Mouse (Mus musculus) C2C12 (cell line): Measurements from ENCODE around the gene Vegfd. TPM values are rescaled to one million over a fixed set of nuclear protein-coding genes. Genes with fewer than 3 reads are reported as not detected.

ENCODE experiments used
- H3K27me3 ChIP-seq: one replicate; pipeline ENCODE4 v1.6.1; 2011; ENCODE audit not compliant: control insufficient read depth, insufficient read depth, insufficient read length
- H3K36me3 ChIP-seq: one replicate; pipeline ENCODE4 v1.6.1; 2011; ENCODE audit not compliant: control insufficient read depth, insufficient read depth
- H3K4me3 ChIP-seq: one replicate; pipeline ENCODE4 v1.5.1; 2011; ENCODE audit warnings: mild to moderate bottlenecking, control low read depth; ENCODE audit not compliant: poor library complexity, insufficient read depth, severe bottlenecking
- H3K79me2 ChIP-seq: one replicate; pipeline ENCODE4 v1.6.1; 2011; ENCODE audit not compliant: control insufficient read depth, insufficient read depth
- H3K79me3 ChIP-seq: one replicate; pipeline ENCODE4 v1.6.1; 2011; ENCODE audit warnings: low read depth, control low read depth
- H3ac ChIP-seq: one replicate; pipeline ENCODE3; 2011; ENCODE audit warnings: low read depth; ENCODE audit not compliant: control insufficient read depth, insufficient read length
- CEBPB ChIP-seq: IDR thresholded peaks from one replicate; pipeline ENCODE4 v1.6.1; 2011; ENCODE audit warnings: low read depth, mild to moderate bottlenecking, control low read depth, moderate library complexity
- CTCF ChIP-seq: IDR thresholded peaks from one replicate; pipeline ENCODE4 v1.5.1; 2011; ENCODE audit not compliant: control insufficient read depth, insufficient read depth, insufficient read length
- FOSL1 ChIP-seq: IDR thresholded peaks from one replicate; pipeline ENCODE4 v1.8.0; 2011; ENCODE audit warnings: mild to moderate bottlenecking, low read length; ENCODE audit not compliant: poor library complexity, insufficient read depth, severe bottlenecking
- MAX ChIP-seq: IDR thresholded peaks from one replicate; pipeline ENCODE4 v1.6.1; 2011; ENCODE audit warnings: mild to moderate bottlenecking, control low read depth
- MYOD1 ChIP-seq: IDR thresholded peaks from one replicate; pipeline ENCODE4 v1.6.1; 2011; ENCODE audit warnings: low read depth; ENCODE audit not compliant: control insufficient read depth, insufficient read length
- MYOG ChIP-seq: IDR thresholded peaks from one replicate; pipeline ENCODE4 v1.6.1; 2011; ENCODE audit not compliant: control insufficient read depth, insufficient read length; ENCODE audit errors: extremely low read depth
- USF1 ChIP-seq: IDR thresholded peaks from one replicate; pipeline ENCODE4 v1.6.1; 2011; ENCODE audit warnings: low read depth, mild to moderate bottlenecking, control low read depth, moderate library complexity
- polyA plus RNA-seq: library from polyadenylated mRNA; unstranded; fragments of >200 nt; fragmentation: generic; extraction: Trizol; gene quantifications from one replicate; pipeline ENCODE4 v1.2.1, GENCODE M21; 2012; ENCODE audit warnings: missing spikeins

Gene Vegfd
- polyA plus RNA-seq, 1 experiment, result 2.8 TPM

DNA sequence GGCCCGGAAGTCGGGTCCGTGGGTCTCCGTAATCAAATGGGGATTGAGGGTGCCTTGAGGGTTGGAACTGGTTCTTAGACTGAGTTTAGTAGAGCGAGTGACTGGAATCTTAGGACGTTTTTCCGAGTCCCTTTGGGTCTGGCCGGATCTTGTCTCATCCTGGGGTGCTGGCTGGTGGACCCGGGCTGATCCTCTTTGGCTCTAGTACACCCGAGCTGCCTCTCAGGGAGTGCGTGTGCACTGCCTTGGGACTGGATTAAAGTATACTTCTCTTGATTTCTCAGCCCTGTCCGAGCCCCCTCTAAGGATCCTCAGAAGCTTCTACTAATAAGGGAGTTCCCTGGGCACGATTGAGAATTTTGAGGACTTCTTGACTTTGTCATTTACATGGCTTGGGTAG lies 46.8 kb downstream of the Vegfd start:
- no peaks in the 10 kb centered on the region for H3K27me3 ChIP-seq
- peaks cover 8% of the 10 kb centered on the region for H3K36me3 ChIP-seq
- H3ac ChIP-seq, result peak overlapping the region; percentile 80
- peaks cover 18% of the 10 kb centered on the region for H3K79me2 ChIP-seq
- H3K4me3 ChIP-seq, result peak overlapping the region; percentile 43
- TF ChIP-seq MYOG, result no peak
- no peak for TF ChIP-seq CTCF
- TF ChIP-seq MYOD1, result no peak
- TF ChIP-seq CEBPB, result no peak
- TF ChIP-seq FOSL1, result no peak
- TF ChIP-seq MAX, result no peak
- no peak for TF ChIP-seq USF1
- peaks cover 15% of the 10 kb centered on the region for H3K79me3 ChIP-seq

- peaks cover 15% of the 10 kb centered on the region for H3K79me3 ChIP-seq
- TF ChIP-seq MAX, result no peak
- no peak for TF ChIP-seq MYOG
- TF ChIP-seq CEBPB, result no peak
- TF ChIP-seq MYOD1, result no peak
- no peak for TF ChIP-seq CTCF
- no peak for TF ChIP-seq USF1
- TF ChIP-seq FOSL1, result no peak
- no peak overlapping the region for H3ac ChIP-seq
- H3K27me3 ChIP-seq, result no peaks in the 10 kb centered on the region
- peak overlapping the region; percentile 43 for H3K4me3 ChIP-seq
- peaks cover 18% of the 10 kb centered on the region for H3K79me2 ChIP-seq
- H3K36me3 ChIP-seq, result peaks cover 8% of the 10 kb centered on the region
These were observed 47.3 kb downstream of the Vegfd start for GRCm38 (mm10) chrX:164420518-164420917.

- H3K36me3 ChIP-seq, result peaks cover 8% of the 10 kb centered on the region
- no peak overlapping the region for H3K4me3 ChIP-seq
- no peak for TF ChIP-seq CTCF
- no peak for TF ChIP-seq FOSL1
- TF ChIP-seq MYOG, result no peak
- no peak for TF ChIP-seq CEBPB
- no peak for TF ChIP-seq MYOD1
- no peak for TF ChIP-seq USF1
- TF ChIP-seq MAX, result no peak
- peaks cover 18% of the 10 kb centered on the region for H3K79me2 ChIP-seq
- H3K79me3 ChIP-seq, result peaks cover 15% of the 10 kb centered on the region
- H3K27me3 ChIP-seq, result no peaks in the 10 kb centered on the region
- H3ac ChIP-seq, result no peak overlapping the region
These were observed 51.6 kb downstream of the Vegfd start for GRCm38 (mm10) chrX:164424821-164425220.

GRCm38 (mm10) chrX:164427295-164427694 lies 54.1 kb downstream of the Vegfd start:
- H3ac ChIP-seq, result no peak overlapping the region
- no peaks in the 10 kb centered on the region for H3K27me3 ChIP-seq
- no peak for TF ChIP-seq USF1
- TF ChIP-seq MYOD1, result no peak
- TF ChIP-seq FOSL1, result no peak
- TF ChIP-seq MAX, result no peak
- no peak for TF ChIP-seq CTCF
- no peak for TF ChIP-seq CEBPB
- TF ChIP-seq MYOG, result no peak
- H3K79me3 ChIP-seq, result no peaks in the 10 kb centered on the region
- H3K79me2 ChIP-seq, result no peaks in the 10 kb centered on the region
- peaks cover 8% of the 10 kb centered on the region for H3K36me3 ChIP-seq
- H3K4me3 ChIP-seq, result no peak overlapping the region

- TF ChIP-seq USF1 (no peak), MYOD1 (no peak), CEBPB (no peak), FOSL1 (no peak), MYOG (no peak), CTCF (no peak)
- Histone ChIP-seq H3K79me3 (no peaks in the 10 kb centered on the region), H3K27me3 (no peaks in the 10 kb centered on the region), H3K4me3 (no peak overlapping the region), H3K36me3 (peaks cover 3% of the 10 kb centered on the region), H3ac (no peak overlapping the region), H3K79me2 (no peaks in the 10 kb centered on the region)
These were observed 55.0 kb downstream of the Vegfd start for GRCm38 (mm10) chrX:164428224-164428623.

- Histone ChIP-seq H3K4me3 (no peak overlapping the region), H3K36me3 (peaks cover 3% of the 10 kb centered on the region), H3K79me3 (no peaks in the 10 kb centered on the region), H3K79me2 (no peaks in the 10 kb centered on the region), H3ac (no peak overlapping the region), H3K27me3 (no peaks in the 10 kb centered on the region)
- no peak for TF ChIP-seq CEBPB
- TF ChIP-seq FOSL1, result no peak
- TF ChIP-seq MYOD1, result no peak
- TF ChIP-seq MYOG, result no peak
- TF ChIP-seq CTCF, result no peak
- TF ChIP-seq MAX, result no peak
- no peak for TF ChIP-seq USF1
These were observed 57.4 kb downstream of the Vegfd start for GRCm38 (mm10) chrX:164430621-164431020.
